Mouse (Mus musculus) G1E-ER4 (cell line): Measurements from ENCODE around the gene Hs6st2. TPM values are rescaled to one million over a fixed set of nuclear protein-coding genes. Genes with fewer than 3 reads are reported as not detected.

Source experiments
- GATA1 ChIP-seq: IDR thresholded peaks from one replicate; pipeline ENCODE4 v1.8.0; 2012; ENCODE audit warnings: low read length, inconsistent platforms
- polyA plus RNA-seq: library from polyadenylated mRNA; stranded (reverse); fragments of >175 nt; gene quantifications from 2 replicates; pipeline ENCODE4 v1.2.3, GENCODE M21; 2012

Gene Hs6st2
- polyA plus RNA-seq, 1 experiment: not detected

- TF ChIP-seq GATA1: no peak
These were observed 67.2 kb downstream of the Hs6st2 start for GRCm38 (mm10) chrX:51614384-51615004.

- TF ChIP-seq GATA1: no peak
These were observed 70.9 kb downstream of the Hs6st2 start for GRCm38 (mm10) chrX:51610743-51611142.

GRCm38 (mm10) chrX:51606231-51606863, 75.3 kb downstream of the Hs6st2 start:
- no peak for TF ChIP-seq GATA1

- TF ChIP-seq GATA1: no peak
These were observed 88.9 kb downstream of the Hs6st2 start for GRCm38 (mm10) chrX:51592751-51593150.

- TF ChIP-seq GATA1: no peak
These were observed 91.1 kb downstream of the Hs6st2 start for GRCm38 (mm10) chrX:51590448-51591010.

- TF ChIP-seq GATA1: no peak
These were observed 96.2 kb downstream of the Hs6st2 start for GRCm38 (mm10) chrX:51585444-51585843.

- TF ChIP-seq GATA1: no peak
These were observed 100.0 kb downstream of the Hs6st2 start for GRCm38 (mm10) chrX:51581704-51582103.

GRCm38 (mm10) chrX:51561880-51562279, 119.8 kb downstream of the Hs6st2 start:
- no peak for TF ChIP-seq GATA1

GRCm38 (mm10) chrX:51539626-51540025, 142.0 kb downstream of the Hs6st2 start:
- TF ChIP-seq GATA1: no peak

GRCm38 (mm10) chrX:51537082-51537481, 144.6 kb downstream of the Hs6st2 start:
- TF ChIP-seq GATA1: no peak

GRCm38 (mm10) chrX:51535226-51535625, 146.4 kb downstream of the Hs6st2 start:
- TF ChIP-seq GATA1: no peak

- TF ChIP-seq GATA1: no peak
These were observed 150.5 kb downstream of the Hs6st2 start for GRCm38 (mm10) chrX:51531136-51531535.

- no peak for TF ChIP-seq GATA1
These were observed 153.1 kb downstream of the Hs6st2 start for GRCm38 (mm10) chrX:51528601-51529000.

GRCm38 (mm10) chrX:51514831-51515230, 166.8 kb downstream of the Hs6st2 start:
- TF ChIP-seq GATA1: no peak

GRCm38 (mm10) chrX:51506526-51506925, 175.1 kb downstream of the Hs6st2 start:
- no peak for TF ChIP-seq GATA1

GRCm38 (mm10) chrX:51505691-51506090, 176.0 kb downstream of the Hs6st2 start:
- TF ChIP-seq GATA1: no peak
